Mouse (Mus musculus): ENCODE data around the gene Sae1.

The Sae1 gene

DNA sequence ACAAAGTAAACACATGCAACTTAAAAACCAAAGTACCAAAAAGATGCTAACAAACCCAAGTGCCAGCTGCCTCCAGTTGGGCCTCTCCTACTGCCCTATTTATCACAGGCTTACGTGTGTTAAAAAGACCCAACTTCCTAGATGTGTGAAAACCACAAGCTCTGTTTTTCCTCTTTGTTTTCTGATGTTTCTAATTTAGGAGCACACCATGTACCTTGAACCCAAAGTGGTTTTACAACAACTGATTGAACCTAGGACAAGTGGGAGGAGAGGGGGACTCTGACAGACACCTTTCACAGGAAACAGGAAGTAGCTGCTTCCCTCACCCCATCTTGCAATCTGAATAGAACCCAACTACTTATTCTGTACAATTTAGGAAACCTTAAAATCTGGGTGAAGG lies 23.3 kb downstream of the Sae1 start:
- DNase-seq (ENCODE audit: low read depth in 1 of 2, low spot score in 2 of 2) = no peak

DNA sequence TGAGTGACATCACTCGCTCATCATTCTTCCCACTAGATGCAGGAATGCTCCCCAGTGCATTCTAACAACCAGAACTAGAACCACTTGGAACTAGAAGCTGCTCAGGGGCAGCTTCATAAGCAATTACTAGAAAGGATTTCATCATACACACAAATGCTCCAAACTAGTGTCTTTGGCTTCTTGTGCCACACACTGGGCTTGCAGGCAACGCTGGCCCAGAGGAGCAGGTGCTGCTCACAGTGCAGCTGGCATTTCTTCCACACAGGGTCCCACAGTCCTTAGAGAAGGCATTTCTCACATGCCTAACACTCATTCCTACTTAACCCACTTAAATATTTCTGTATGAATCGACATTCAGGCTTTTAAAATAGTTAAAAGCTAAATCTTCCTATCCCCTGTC lies 30.0 kb downstream of the Sae1 start:
- DNase-seq (ENCODE audit: low read depth in 1 of 2, low spot score in 2 of 2) = no peak

DNA sequence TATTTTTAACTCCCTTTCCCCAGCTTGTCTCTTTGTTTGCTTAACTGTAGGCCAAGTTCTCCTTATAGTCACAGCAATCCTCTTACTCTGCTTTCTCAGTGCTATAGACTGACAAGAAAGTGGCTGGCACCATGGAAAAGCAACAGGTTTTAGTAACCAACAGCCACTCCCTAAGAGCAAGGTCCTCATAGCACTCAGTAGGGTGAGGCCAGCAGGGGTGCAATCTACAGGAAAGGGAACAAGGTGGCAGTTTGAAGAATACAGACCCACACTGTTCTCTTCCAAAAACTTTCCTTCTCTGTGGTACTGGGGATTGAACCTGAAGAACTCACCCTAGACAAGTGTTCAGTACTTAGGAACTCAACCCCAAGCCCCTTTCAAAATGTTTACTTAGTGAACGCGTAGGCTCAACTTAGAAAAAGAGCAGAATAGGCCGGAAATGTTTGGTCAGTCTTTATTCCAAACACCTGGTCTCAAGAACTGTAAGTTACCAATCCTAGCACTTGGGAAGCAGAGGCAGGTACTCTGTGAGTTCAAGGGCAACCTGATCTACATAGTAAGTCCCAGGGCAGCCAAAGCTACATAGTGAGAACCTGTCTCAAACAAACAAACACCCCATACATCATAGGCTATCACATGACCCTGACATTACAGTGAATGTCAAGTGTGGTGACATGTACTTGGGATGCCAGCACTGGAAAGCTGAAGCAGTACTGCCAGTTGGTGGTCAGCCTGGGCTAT lies 31.6 kb downstream of the Sae1 start:
- no peak for DNase-seq (ENCODE audit: low read depth in 1 of 2, low spot score in 2 of 2)

DNA sequence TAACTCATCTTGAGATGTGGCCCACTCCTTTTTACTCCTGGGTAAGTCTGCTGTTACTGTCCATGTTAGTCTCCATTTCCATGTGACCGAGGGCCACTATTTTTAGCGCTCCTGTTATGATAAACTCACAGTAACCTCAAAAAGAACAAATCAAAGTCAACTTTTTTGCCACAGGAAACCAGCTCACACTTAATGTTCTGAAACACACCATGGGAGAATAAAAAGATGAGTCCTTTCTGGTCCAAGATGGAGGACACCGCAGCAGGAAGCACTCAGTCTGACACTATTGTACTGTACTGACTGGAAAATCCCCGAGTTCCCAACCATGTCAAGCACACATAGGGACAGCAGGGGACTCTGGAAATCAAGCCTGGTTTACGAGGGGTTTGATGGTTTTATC lies 37.6 kb downstream of the Sae1 start:
- DNase-seq (ENCODE audit: low read depth in 1 of 2, low spot score in 2 of 2) = no peak

DNA sequence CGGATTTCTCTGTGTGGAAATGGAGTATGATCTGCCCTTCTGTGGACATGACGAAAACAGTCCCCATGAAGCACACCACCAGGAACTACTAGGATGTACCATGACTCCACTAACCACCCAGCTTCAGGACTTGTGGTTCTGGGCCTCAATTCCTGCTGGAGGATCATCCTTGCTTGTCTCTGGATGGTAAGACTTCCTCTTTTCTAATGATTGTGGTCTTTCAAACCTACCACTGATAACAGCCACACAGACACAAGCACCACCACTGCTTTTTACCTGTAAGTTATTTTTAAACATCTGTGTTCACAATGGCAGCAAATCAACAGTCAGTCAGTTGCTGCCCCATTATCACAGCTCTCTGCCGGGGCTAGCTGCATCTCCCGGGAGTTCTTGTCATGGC lies 42.3 kb downstream of the Sae1 start:
- no peak for DNase-seq (ENCODE audit: low read depth in 1 of 2, low spot score in 2 of 2)

DNA sequence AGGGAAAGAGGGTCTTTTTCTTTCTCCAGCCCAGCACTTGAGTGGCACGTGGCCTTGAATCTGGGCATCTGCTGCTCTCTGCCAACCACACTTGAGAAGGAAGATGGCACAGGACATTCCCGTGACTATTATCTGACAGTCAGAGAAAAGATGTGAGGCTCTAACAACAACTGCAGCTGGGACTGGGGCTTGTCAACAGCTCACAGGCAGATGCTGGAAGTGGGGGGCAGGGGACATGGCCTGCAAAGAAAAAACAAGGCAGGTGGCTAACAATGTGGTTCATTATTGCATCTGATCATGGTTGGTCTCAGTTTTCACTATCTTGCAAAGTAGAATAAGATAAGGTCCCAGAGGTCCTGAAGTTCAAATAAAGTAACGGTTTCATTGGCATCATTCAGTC lies 43.0 kb downstream of the Sae1 start:
- DNase-seq (ENCODE audit: low read depth in 1 of 2, low spot score in 2 of 2) = no peak

DNA sequence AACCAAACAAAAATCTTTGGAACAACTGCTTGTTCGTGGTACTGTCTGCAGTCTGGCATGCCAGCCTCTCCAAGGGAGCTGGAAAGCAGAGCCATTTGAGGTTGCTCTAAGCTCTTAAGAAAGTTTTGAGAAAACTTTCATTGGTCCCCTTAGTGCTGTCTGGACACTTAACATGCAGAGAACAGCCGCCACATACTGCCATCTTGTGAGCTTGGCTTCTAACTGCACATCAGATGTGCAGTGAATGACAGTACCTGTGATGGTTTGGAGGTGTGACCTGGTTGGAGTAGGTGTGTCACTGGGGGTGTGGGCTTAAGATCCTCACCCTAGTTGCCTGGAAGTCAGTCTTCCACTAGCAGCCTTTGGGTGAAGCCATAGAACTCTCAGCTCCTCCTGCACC lies 49.9 kb downstream of the Sae1 start:
- DNase-seq (ENCODE audit: low read depth in 1 of 2, low spot score in 2 of 2) = no peak

DNA sequence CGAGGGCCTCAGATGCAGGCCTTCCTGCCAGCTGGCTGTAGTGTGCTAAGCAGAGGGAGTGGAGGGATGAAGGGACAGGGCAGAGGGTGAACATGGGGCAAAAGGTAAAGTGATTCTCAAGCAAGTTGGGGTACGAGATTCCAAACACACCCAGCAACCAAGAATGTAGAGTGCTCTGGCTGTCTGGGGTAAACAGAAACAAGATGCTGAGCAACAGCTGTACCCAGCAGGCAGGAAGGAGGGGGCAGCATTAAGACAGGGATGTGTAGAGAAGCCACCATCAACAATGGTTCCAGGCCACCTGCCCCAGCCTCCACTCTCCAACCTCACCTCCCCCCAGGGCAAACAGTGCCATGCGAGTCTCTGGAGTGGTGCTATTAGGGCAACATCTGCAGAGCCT lies 58.5 kb downstream of the Sae1 start:
- DNase-seq (ENCODE audit: low read depth in 1 of 2, low spot score in 2 of 2) = no peak

DNA sequence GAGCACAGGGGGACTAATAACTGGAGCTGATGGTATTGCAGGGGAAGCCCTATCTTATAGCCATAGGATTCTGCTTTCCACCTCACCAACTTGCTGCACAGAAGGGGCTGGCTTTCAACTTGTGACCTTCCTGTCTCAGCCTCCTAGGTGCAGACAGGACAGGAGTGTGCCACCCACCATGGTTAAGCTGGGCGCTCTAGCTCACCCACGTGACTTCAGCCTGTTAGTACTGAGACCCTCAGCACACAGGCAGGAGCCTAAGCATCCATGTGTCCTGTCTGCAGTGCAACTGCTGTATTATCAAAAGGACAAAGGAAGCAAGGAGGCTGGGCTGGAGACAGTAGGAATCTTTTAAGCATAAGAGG lies 61.0 kb downstream of the Sae1 start:
- DNase-seq (ENCODE audit: low read depth in 1 of 2, low spot score in 2 of 2) = no peak

DNA sequence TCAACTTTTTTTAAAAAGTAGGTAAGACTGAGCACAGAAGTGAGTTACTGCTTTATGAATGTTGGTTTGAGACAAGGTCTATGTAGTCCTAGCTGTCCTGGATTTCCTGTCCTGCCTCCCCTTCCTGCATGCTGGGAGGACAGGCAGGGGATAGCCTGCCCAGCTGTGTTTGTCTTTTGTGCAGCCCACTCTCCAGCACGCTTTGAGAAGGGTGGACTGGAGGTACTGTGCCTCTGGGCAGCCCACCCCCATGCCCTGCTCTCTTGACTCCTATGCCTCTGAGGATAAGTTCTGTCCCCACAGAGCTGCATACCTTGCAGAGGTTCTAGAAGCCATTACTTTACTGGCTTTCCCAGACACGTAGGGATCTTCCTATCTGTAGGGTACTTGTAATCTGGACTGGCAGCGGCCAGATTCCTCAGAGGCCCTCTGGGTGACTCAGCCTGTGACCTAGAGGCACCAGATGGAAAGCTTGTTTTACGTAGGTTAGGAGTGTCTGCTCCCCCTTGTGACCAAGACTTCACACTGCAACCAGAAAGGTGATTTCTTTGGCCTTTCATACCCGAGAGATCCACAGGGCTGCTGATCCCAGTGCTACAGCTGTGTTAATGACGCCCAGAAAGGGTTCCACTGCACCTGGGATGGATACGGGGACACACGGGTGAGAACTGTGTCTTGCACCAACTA lies 61.5 kb downstream of the Sae1 start:
- peak in 1 of 2 experiments; percentile 46 for DNase-seq (ENCODE audit: low read depth in 1 of 2, low spot score in 2 of 2)

DNA sequence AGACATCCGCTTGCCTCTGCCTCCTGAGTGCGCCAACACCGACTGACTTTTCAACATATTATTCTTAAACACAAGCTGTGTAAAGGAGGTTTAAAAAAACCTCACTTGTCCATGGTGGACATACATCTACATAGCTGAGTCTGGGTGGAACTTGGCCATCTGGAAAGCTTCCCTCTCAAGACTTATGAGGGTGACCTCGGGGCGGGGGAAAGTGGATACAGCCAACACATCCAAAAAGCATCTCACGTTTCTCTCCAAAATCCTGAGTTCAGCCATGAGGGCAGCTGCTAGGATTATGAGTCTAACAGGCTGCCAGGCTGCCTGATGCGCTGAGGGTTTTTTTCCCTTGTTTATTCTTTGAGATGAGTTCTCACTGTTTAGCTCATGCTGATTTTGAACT lies 62.9 kb downstream of the Sae1 start:
- DNase-seq (ENCODE audit: low read depth in 1 of 2, low spot score in 2 of 2) = no peak

DNA sequence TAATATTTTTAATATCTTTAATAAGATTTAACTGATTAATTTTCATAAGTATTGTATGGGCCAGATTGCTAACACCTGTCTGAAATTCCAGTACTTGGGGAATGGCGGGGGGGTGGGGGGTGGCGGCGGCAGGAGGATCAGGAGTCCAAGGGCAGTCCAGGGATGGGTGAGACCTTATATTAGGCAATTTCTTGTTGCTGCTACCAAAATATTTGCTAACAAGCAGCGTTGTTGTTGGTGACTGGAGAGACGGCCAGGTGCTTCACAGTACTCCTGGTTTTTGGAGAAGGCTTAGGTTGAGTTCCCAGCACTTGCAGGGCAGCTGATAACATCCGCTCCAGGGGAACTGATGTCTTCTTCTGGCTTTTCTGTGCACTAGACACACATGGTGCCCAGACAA lies 67.1 kb downstream of the Sae1 start:
- no peak for DNase-seq (ENCODE audit: low read depth in 1 of 2, low spot score in 2 of 2)

DNA sequence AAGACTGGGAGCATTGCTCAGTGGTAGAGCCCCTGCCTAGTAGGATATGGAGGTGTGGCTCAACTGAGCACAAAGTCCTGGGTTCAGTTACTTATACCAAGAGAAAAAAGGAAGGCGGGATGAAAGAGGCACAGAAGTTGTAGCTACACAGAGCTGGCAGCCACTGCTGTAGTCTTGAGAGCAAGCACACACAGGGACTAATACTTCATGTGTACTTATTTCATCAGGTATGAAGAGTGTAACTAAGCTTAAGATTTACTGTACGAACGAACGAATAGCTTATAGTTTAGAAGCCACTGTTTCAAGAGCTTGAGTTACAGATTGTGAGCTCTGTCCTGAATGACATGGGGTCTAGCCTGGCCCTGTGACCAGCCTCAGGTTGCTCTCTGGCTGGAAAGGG lies 68.4 kb downstream of the Sae1 start:
- no peak for DNase-seq (ENCODE audit: low read depth in 1 of 2, low spot score in 2 of 2)

DNA sequence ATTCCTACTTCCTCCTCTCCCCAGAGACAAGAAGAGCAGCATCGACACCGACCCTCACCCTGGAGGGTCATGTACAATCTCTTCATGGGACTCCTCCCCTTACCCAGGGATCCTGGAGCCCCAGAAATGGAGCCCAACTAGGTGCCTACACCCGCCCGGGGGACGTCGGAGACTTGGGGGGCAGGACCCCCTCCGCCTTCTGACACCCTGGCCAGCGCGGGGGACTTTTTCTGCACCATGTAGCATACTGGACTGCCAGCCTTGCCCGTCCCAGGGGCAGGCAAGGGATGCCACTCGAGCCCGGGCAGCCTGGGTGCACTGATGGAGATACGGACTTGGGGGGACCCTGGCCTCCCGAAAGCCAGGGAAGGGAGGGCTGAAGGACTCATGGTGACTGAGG lies 70.5 kb downstream of the Sae1 start:
- no peak for DNase-seq (ENCODE audit: low read depth in 1 of 2, low spot score in 2 of 2)

DNA sequence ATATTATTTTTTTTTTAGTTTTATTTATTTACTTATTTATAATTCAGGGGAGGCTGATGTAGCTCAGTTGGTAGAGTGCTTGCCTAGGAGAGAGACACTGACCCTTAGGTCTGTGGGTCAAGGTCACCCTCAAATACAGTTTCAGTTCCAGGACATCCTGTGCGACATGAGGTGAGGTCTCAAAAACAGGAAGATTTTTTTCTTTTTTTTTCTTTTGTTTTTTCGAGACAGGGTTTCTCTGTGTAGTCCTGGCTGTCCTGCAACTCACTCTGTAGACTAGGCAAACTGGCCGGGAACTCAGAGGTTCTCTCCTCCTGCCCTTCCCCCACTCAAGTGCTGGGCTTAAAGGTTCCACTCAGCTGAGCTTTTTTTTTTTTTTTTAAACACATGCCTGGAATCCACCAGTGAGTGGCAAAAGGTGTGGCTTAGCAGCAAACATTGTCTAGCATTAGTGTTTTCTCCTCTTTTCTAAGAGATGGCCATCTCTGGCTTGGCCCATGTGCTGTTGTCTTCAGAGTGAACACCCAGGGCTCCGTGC lies 72.3 kb downstream of the Sae1 start:
- DNase-seq (ENCODE audit: low read depth in 1 of 2, low spot score in 2 of 2) = no peak

DNA sequence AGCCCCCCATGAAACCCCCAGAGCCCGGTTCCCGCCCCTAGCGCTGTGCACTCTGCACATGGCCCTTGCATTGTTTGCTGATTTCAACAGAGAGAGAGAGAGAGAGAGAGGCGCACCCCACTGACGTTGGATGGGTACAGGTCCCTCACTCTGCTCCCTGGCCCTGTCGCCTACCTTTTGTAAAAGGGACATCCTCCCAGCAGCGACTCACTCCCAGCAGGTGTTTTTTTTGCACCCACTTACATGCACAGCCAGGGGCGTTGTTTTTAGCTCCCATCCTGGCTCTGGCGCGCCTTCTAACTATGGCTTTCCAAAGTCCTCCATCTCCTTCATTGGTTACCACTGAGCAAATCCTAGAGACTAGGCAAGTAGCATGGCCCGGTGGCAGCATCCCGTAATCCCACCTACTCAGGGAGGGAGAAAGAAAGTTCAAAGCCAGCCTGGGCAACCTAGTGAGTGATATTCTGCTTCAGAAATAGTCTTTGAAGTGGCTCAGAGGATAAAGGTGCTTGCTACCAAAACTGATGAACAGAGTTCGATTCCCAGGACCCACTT lies 73.3 kb downstream of the Sae1 start:
- no peak for DNase-seq (ENCODE audit: low read depth in 1 of 2, low spot score in 2 of 2)

DNA sequence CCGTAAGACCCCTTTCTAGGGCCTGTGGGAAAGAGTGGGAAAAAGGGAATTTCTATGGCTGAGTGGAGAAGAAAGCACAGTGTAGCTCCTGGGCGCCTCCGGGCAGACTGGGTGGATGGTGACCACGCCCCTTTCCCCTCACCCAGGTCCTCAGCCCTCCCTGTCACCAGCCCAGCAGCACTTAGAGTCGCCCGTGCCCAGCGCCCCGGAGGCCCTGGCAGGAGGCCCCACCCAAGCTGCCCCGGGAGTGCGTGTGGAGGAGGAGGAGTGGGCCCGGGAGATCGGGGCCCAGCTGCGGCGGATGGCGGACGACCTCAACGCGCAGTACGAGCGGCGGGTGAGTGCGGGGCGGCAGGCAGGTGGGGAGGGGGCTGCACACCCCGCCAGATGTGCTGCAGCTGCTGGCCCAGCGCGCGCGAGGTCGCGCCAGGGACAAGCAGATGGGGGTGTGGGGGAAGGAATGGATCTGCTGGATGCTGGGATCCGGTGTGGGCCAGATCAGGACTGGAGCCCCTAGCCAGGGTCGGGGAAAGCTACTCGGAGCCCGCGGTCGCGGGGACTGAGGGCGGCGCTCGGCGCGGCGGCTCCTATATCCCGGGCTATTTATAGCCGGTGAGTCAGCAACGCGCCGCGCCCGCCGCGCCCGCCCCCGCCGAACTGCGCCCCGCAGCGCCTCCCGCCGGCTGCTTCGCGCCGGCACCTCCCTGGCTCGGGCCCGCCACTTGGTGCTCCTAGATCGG lies 74.0 kb downstream of the Sae1 start:
- DNase-seq (ENCODE audit: low read depth in 1 of 2, low spot score in 2 of 2) = peak; percentile 60 to 81

DNA sequence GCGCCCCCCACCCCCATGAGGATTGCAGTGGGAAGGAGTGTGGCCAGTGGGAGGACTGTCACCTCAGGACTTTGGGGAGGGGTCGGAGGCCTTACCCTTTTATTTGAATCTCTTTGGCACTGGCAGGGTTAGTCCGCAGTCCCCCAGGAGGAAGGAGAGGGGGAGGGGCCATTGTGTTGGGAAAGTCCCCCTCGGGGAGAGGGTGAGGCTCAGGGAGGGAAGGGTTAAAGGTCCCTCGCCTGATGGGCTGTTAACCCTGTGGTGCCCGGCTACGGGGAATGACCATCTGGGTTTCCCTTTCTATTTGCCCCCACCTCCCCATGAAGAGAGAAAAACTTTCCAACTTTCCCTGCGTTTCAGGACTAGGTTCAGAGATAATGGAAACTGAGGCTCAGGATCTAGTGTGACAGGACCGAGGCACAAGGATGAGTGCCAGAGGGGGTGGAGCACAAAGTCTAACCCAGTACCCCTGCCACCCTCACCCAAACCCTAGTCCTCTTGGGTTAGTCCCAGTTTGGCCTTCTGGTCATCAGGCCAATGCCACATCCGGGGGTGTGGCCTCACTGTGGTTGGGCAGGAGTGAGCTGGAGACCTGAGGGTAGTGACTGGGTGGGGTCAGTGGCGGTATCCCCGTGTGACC lies 74.8 kb downstream of the Sae1 start:
- DNase-seq (ENCODE audit: low read depth in 1 of 2, low spot score in 2 of 2) = peak; percentile 83 to 84

DNA sequence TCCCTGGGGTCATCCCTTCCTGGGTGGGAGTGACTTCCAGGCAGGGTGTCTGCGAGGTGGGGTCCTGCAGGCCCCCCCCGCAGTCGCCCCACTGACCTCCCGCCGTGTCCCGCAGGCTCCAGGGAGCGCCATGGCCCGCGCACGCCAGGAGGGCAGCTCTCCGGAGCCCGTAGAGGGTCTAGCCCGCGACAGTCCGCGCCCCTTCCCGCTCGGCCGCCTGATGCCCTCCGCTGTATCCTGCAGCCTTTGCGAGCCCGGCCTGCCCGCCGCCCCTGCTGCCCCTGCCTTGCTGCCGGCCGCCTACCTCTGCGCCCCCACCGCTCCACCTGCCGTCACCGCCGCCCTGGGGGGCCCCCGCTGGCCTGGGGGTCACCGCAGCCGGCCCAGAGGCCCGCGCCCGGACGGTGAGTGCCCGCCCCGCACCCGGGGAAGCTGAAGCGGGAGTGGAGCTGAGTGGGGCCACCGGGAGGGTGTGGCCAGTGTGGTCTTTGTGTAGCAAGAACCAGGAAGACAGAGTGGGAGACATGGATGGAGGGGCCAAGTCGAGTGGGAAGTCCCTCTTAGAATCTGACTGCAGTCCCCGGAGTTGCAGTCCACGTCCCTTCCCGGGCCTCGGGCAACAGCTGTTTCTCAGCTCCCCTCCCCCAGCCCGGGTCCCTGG lies 75.5 kb downstream of the Sae1 start:
- DNase-seq (ENCODE audit: low read depth in 1 of 2, low spot score in 2 of 2) = peak in 1 of 2 experiments; percentile 43

DNA sequence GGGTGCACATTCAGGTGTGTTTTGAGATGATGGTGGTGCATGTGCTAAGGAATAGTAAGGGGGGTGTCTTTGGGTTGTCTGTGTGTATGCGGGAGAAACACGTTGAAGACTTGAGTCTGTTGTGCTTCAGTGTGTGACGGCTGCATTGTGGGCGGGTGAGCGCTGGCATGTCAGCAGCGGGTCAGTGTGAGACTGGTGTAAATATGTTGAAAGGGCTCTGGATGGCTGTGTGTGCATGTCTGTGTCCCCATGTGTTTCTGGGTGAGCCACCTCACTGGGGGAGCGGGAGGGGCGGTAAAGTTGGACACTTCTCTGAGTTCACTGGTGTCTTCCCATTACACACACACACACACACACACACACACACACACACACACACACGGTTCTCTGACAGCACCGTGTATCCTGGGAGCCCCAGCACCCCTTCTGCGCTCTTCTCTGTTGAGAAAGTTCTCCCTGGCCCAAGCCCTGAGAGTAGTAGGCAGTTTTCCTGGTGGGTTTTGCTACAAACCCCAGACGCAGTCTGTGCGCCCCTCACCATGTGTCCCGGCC lies 76.1 kb downstream of the Sae1 start:
- DNase-seq (ENCODE audit: low read depth in 1 of 2, low spot score in 2 of 2) = peak in 1 of 2 experiments; percentile 46

Data from monocyte, adult 2 months (primary cell).